Comparison of ENCODE assay signal across 20 mouse cellular contexts in the genomic region with DNA sequence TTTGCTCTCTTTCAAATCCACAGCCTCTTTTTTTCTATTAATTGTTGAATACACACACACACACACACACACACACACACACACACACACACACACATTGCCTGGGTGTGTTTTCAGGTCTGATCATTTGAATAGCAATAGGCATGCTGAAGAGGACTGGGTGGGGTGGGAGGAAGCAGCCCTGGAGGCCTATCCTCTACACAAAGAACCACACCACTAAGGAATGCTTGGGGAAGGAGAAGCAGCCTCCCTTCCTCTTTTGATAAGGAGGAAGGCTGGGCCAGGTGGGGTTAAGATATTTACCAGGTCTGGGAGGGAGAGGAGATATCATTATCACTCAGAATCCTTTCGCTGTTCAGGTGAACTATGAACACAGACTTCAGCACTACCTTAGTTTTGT. TPM values are rescaled to one million over a fixed set of nuclear protein-coding genes. Genes with fewer than 3 reads are reported as not detected.
A peak's percentile ranks its signal among the peaks of the same experiment; 100 is the strongest.
DNase-seq lines count a peak whose midpoint lies in the region; ATAC-seq and TF ChIP-seq lines count a peak whose summit lies in the region.
"Had no signal": no experiment of that assay in that cellular context is flagged by ENCODE, and none has a peak within 500 bp of the region (broad histone marks: within the 10 kb centered on the region; RNA-seq: fewer than 3 reads in every experiment).

No protein-coding gene starts in this region.

- ATAC-seq in intestine, embryonic 15.5 days = peak; percentile 79
- no peak for ATAC-seq in intestine, postnatal 0 days
- peak; percentile 57; the same call in 1 of the 2 replicates for ATAC-seq in stomach, postnatal 0 days (ENCODE audit: low FRiP score, low TSS enrichment)
- no peak for ATAC-seq in midbrain, embryonic 13.5 days
- ATAC-seq: forebrain, embryonic 13.5 days had no signal

- no peaks in the 10 kb centered on the region for H3K36me3 ChIP-seq in intestine, embryonic 15.5 days
- no peaks in the 10 kb centered on the region for H3K36me3 ChIP-seq in intestine, postnatal 0 days (ENCODE audit: control insufficient read depth, insufficient read depth)
- H3K36me3 ChIP-seq in MEL (ENCODE audit: control insufficient read depth in 1 of 2, insufficient read depth in 2 of 2, low read length in 2 of 2) = no peaks in the 10 kb centered on the region
- no peaks in the 10 kb centered on the region for H3K36me3 ChIP-seq in stomach, postnatal 0 days (ENCODE audit: control insufficient read depth, insufficient read depth, low read length)
- no peaks in the 10 kb centered on the region for H3K36me3 ChIP-seq in midbrain, embryonic 13.5 days
- H3K36me3 ChIP-seq: embryonic facial prominence, embryonic 13.5 days; hindbrain, embryonic 15.5 days had no signal

- no peak for TF ChIP-seq CTCF in intestine, postnatal 0 days (IDR thresholded peaks at IDR 0.05; ENCODE audit: low read depth)
- no peak for TF ChIP-seq CTCF in MEL (IDR thresholded peaks at IDR 0.05 in 2 of 3, conservative IDR thresholded peaks at IDR 0.05 in 1 of 3; ENCODE audit: control insufficient read depth in 1 of 3, insufficient read depth in 1 of 3, low read depth in 2 of 3, low read length in 3 of 3, poor library complexity in 1 of 3, severe bottlenecking in 1 of 3)
- TF ChIP-seq CTCF in stomach, postnatal 0 days (IDR thresholded peaks at IDR 0.05; ENCODE audit: low read depth) = no peak

- H3K27me3 ChIP-seq in intestine, embryonic 15.5 days (replicated peaks) = no peaks in the 10 kb centered on the region
- H3K27me3 ChIP-seq in intestine, postnatal 0 days (replicated peaks; ENCODE audit: control insufficient read depth, insufficient read depth, low read length) = no peaks in the 10 kb centered on the region
- no peaks in the 10 kb centered on the region for H3K27me3 ChIP-seq in MEL (ENCODE audit: control insufficient read depth in 1 of 2, insufficient read depth in 2 of 2, low read length in 2 of 2)
- no peaks in the 10 kb centered on the region for H3K27me3 ChIP-seq in stomach, postnatal 0 days (ENCODE audit: control insufficient read depth, insufficient read depth, low read length)
- no peaks in the 10 kb centered on the region for H3K27me3 ChIP-seq in midbrain, embryonic 13.5 days
- H3K27me3 ChIP-seq: embryonic facial prominence, embryonic 13.5 days; forebrain, embryonic 13.5 days; hindbrain, embryonic 15.5 days had no signal

- H3K79me2 ChIP-seq in MEL (ENCODE audit: control insufficient read depth, insufficient read depth, low read length, poor library complexity) = no peaks in the 10 kb centered on the region

- no peak overlapping the region for H3K4me3 ChIP-seq in intestine, embryonic 15.5 days (replicated peaks)
- no peak overlapping the region for H3K4me3 ChIP-seq in intestine, postnatal 0 days (ENCODE audit: low read depth, low read length)
- H3K4me3 ChIP-seq in MEL (ENCODE audit: control insufficient read depth in 1 of 2, insufficient read depth in 1 of 2, low read depth in 2 of 2, low read length in 2 of 2) = no peak overlapping the region
- H3K4me3 ChIP-seq in stomach, postnatal 0 days (ENCODE audit: low read depth, low read length) = no peak overlapping the region
- H3K4me3 ChIP-seq in midbrain, embryonic 13.5 days (replicated peaks) = no peak overlapping the region
- H3K4me3 ChIP-seq: embryonic facial prominence, embryonic 13.5 days; forebrain, embryonic 13.5 days; hindbrain, embryonic 15.5 days had no signal

- WGBS in intestine, embryonic 15.5 days = 62% methylated on average over 1 of the region's 1 CpGs
- WGBS in intestine, postnatal 0 days = 30% methylated on average over 1 of the region's 1 CpGs
- 62% methylated on average over 1 of the region's 1 CpGs for WGBS in stomach, postnatal 0 days
- 29% methylated on average over 1 of the region's 1 CpGs for WGBS in midbrain, embryonic 13.5 days

- no peak overlapping the region for H3K27ac ChIP-seq in intestine, embryonic 15.5 days
- no peak overlapping the region for H3K27ac ChIP-seq in intestine, postnatal 0 days (ENCODE audit: low read depth, low read length)
- no peak overlapping the region for H3K27ac ChIP-seq in MEL (ENCODE audit: control insufficient read depth, low read depth, low read length)
- H3K27ac ChIP-seq in stomach, postnatal 0 days (replicated peaks) = no peak overlapping the region
- H3K27ac ChIP-seq in midbrain, embryonic 13.5 days = no peak overlapping the region
- H3K27ac ChIP-seq: embryonic facial prominence, embryonic 13.5 days; forebrain, embryonic 13.5 days; hindbrain, embryonic 15.5 days had no signal

- no peak overlapping the region for H3K4me2 ChIP-seq in intestine, embryonic 15.5 days (replicated peaks)
- no peak overlapping the region for H3K4me2 ChIP-seq in intestine, postnatal 0 days (replicated peaks; ENCODE audit: low read depth)
- no peak overlapping the region for H3K4me2 ChIP-seq in stomach, postnatal 0 days (replicated peaks; ENCODE audit: low read depth)
- no peak overlapping the region for H3K4me2 ChIP-seq in midbrain, embryonic 13.5 days (replicated peaks)
- H3K4me2 ChIP-seq: embryonic facial prominence, embryonic 13.5 days; forebrain, embryonic 13.5 days; heart, embryonic 11.5 days; hindbrain, embryonic 15.5 days had no signal

- no peak for TF ChIP-seq RAD21 in MEL (IDR thresholded peaks at IDR 0.05; ENCODE audit: low read depth, low read length)

- DNase-seq in MEL (ENCODE audit: low read depth, low spot score) = peak; percentile 9
- DNase-seq in ZHBTc4 (ENCODE audit: low read depth, low spot score) = peak; percentile 94
- no peak for DNase-seq in stomach, postnatal 0 days (ENCODE audit: low spot score)
- DNase-seq in adrenal gland, adult 8-10 months = no peak
- DNase-seq in adrenal gland, postnatal 25 days = no peak
- DNase-seq: adrenal gland, postnatal 10 days; cerebellum, adult 18-20 months; cerebellum, adult 9-11 months; cerebellum, postnatal 36 days; gastrocnemius, postnatal 36 days; heart, adult 18-20 months; heart, postnatal 36 days; kidney, adult 18-20 months had no signal

- TF ChIP-seq POLR2A in MEL (IDR thresholded peaks at IDR 0.05; ENCODE audit: control insufficient read depth in 1 of 2, insufficient read depth in 1 of 2, low read depth in 1 of 2, low read length in 2 of 2, poor library complexity in 1 of 2) = no peak

- peaks cover 12% of the 10 kb centered on the region; the same call in 1 of the 2 replicates for H3K4me1 ChIP-seq in intestine, embryonic 15.5 days (replicated peaks)
- no peaks in the 10 kb centered on the region for H3K4me1 ChIP-seq in intestine, postnatal 0 days (replicated peaks; ENCODE audit: control insufficient read depth, insufficient read depth, low read length)
- H3K4me1 ChIP-seq in MEL (ENCODE audit: control insufficient read depth in 1 of 2, insufficient read depth in 2 of 2, low read length in 2 of 2) = no peaks in the 10 kb centered on the region
- H3K4me1 ChIP-seq in stomach, postnatal 0 days (replicated peaks; ENCODE audit: control insufficient read depth, insufficient read depth) = no peaks in the 10 kb centered on the region
- no peaks in the 10 kb centered on the region for H3K4me1 ChIP-seq in midbrain, embryonic 13.5 days (replicated peaks)
- H3K4me1 ChIP-seq: forebrain, embryonic 13.5 days; hindbrain, embryonic 15.5 days had no signal

- no peaks in the 10 kb centered on the region for H3K9me3 ChIP-seq in intestine, embryonic 15.5 days
- no peaks in the 10 kb centered on the region for H3K9me3 ChIP-seq in intestine, postnatal 0 days (ENCODE audit: control insufficient read depth)
- H3K9me3 ChIP-seq in MEL (replicated peaks; ENCODE audit: insufficient read depth, low read length) = no peaks in the 10 kb centered on the region
- no peaks in the 10 kb centered on the region for H3K9me3 ChIP-seq in stomach, postnatal 0 days (ENCODE audit: control insufficient read depth, low read length)
- no peaks in the 10 kb centered on the region for H3K9me3 ChIP-seq in midbrain, embryonic 13.5 days
- H3K9me3 ChIP-seq: embryonic facial prominence, embryonic 13.5 days; forebrain, embryonic 13.5 days; hindbrain, embryonic 15.5 days had no signal

- no peak overlapping the region for H3K9ac ChIP-seq in intestine, embryonic 15.5 days
- H3K9ac ChIP-seq in intestine, postnatal 0 days (ENCODE audit: low read depth, low read length) = no peak overlapping the region
- no peak overlapping the region for H3K9ac ChIP-seq in MEL (ENCODE audit: control insufficient read depth, low read depth, low read length, poor library complexity, severe bottlenecking)
- H3K9ac ChIP-seq in stomach, postnatal 0 days (ENCODE audit: low read length) = no peak overlapping the region
- H3K9ac ChIP-seq in midbrain, embryonic 13.5 days (replicated peaks) = no peak overlapping the region
- H3K9ac ChIP-seq: embryonic facial prominence, embryonic 13.5 days; forebrain, embryonic 13.5 days; hindbrain, embryonic 15.5 days had no signal

- TF ChIP-seq EP300 in MEL (IDR thresholded peaks at IDR 0.05; ENCODE audit: low read depth in 1 of 2, low read length in 2 of 2) = no peak
- TF ChIP-seq EP300 in stomach, postnatal 0 days (optimal IDR thresholded peaks at IDR 0.05) = no peak

TF ChIP-seq in MEL, 35 proteins besides CTCF, POLR2A, EP300 and RAD21 (continues in another document):
- TF ChIP-seq KAT2A (conservative IDR thresholded peaks at IDR 0.05; ENCODE audit: low read depth, low read length) = no peak
- no peak for TF ChIP-seq CHD1 (IDR thresholded peaks at IDR 0.05; ENCODE audit: low read depth, low read length)
- TF ChIP-seq SIN3A (IDR thresholded peaks at IDR 0.05; ENCODE audit: low read length) = no peak
- TF ChIP-seq MAFK (IDR thresholded peaks at IDR 0.05; ENCODE audit: borderline replicate concordance, low read depth, low read length) = no peak
- no peak for TF ChIP-seq MAX (IDR thresholded peaks at IDR 0.05; ENCODE audit: low read length)
- no peak for TF ChIP-seq SMC3 (IDR thresholded peaks at IDR 0.05; ENCODE audit: low read depth, low read length)
- TF ChIP-seq NELFE (IDR thresholded peaks at IDR 0.05; ENCODE audit: low read depth, low read length) = no peak
- TF ChIP-seq ETS1 (IDR thresholded peaks at IDR 0.05; ENCODE audit: low read depth, low read length) = no peak
- no peak for TF ChIP-seq MYB (IDR thresholded peaks at IDR 0.05; ENCODE audit: low read depth, low read length)
- no peak for TF ChIP-seq MAZ (IDR thresholded peaks at IDR 0.05; ENCODE audit: low read depth, low read length)
- no peak for TF ChIP-seq ZC3H11A (IDR thresholded peaks at IDR 0.05; ENCODE audit: low read depth, low read length)
- TF ChIP-seq TCF12 (IDR thresholded peaks at IDR 0.05; ENCODE audit: low read depth, low read length) = no peak

RNA-seq across cellular contexts. Expression of a gene that starts 19.2 kb away (rescaled TPM):
- polyA plus RNA-seq in intestine, embryonic 15.5 days (2015; fragmentation: Nextera tagmentation; extraction: Ambion mirVana) = 11.0 and 11.8 TPM in 2 replicates
- polyA plus RNA-seq in intestine, postnatal 0 days (2015; fragmentation: Nextera tagmentation; extraction: Ambion mirVana) = 3.8 and 4.4 TPM in 2 replicates
- not detected in 2 replicates for total RNA-seq in MEL (2012; rRNA removed)
- not detected for polyA plus RNA-seq in MEL (2012; ENCODE audit: insufficient read depth in 1 of 2, insufficient read length in 2 of 2, low read depth in 1 of 2, low replicate concordance in 2 of 2, missing spikeins in 1 of 2)
- polyA plus RNA-seq in stomach, postnatal 0 days (2015; fragmentation: Nextera tagmentation; extraction: Ambion mirVana) = 4.1 and 4.5 TPM in 2 replicates
- 10 to 100 TPM; 14.7 to 23.3 (median 19.8) TPM for total RNA-seq in adrenal gland, adult 8-10 months (2022)
- 8.4 and 10.1 TPM in 2 replicates for polyA plus RNA-seq in midbrain, embryonic 13.5 days (2015; fragmentation: Nextera tagmentation; extraction: Ambion mirVana)
- total RNA-seq in adrenal gland, postnatal 25 days (2021) = 15.2 and 18.1 TPM in 2 replicates

Comparison
In these comparisons a context has a peak if more than half of its experiments do, and no peak if none do; other contexts are left out.
1. ATAC-seq: peak in intestine, embryonic 15.5 days (single experiment) and stomach, postnatal 0 days (single experiment); none in intestine, postnatal 0 days (single experiment) and midbrain, embryonic 13.5 days (single experiment).
2. DNase-seq: peak in MEL (single experiment) and ZHBTc4 (single experiment); none in stomach, postnatal 0 days (single experiment), adrenal gland, adult 8-10 months (single experiment) and adrenal gland, postnatal 25 days (single experiment).